Mouse (Mus musculus) liver, embryonic 11.5 days (tissue): ENCODE measurements around the gene BC030867. TPM values are rescaled to one million over a fixed set of nuclear protein-coding genes. Genes with fewer than 3 reads are reported as not detected.
A peak's percentile ranks its signal among the peaks of the same experiment; 100 is the strongest.

Source experiments
- ATAC-seq: fragments of 200-750 bp; cut with Nextera tagmentation; replicated peaks from 2 replicates; pipeline ENCODE4 v1.8.0; 2017; ENCODE audit warnings: moderate number of reproducible peaks, mild to moderate bottlenecking, moderate TSS enrichment, moderate library complexity; ENCODE audit not compliant: low FRiP score
- DNase-seq: peaks from one replicate; pipeline ENCODE4 v3.0.0-alpha.2; 2017; ENCODE audit warnings: low spot score
- H3K27ac ChIP-seq: fragments of 300-500 bp; sonication (generic); 2 replicates; pipeline ENCODE4 v1.5.1; 2014; ENCODE audit warnings: mild to moderate bottlenecking, low read depth, low read length, control low read depth
- H3K27me3 ChIP-seq: fragments of 300-500 bp; sonication (generic); replicated peaks from 2 replicates; pipeline ENCODE4 v1.6.1; 2014; ENCODE audit warnings: low read length, mixed read lengths; ENCODE audit not compliant: control insufficient read depth, insufficient read depth
- H3K36me3 ChIP-seq: fragments of 300-500 bp; sonication (generic); 2 replicates; pipeline ENCODE4 v1.6.1; 2014; ENCODE audit warnings: mild to moderate bottlenecking, low read length, moderate library complexity, mixed read lengths; ENCODE audit not compliant: control insufficient read depth, insufficient read depth
- H3K4me1 ChIP-seq: fragments of 300-500 bp; sonication (generic); replicated peaks from 2 replicates; pipeline ENCODE4 v1.6.1; 2014; ENCODE audit warnings: low read length, mixed read lengths; ENCODE audit not compliant: control insufficient read depth, insufficient read depth
- H3K4me2 ChIP-seq: fragments of 300-500 bp; sonication (generic); 2 replicates; pipeline ENCODE4 v1.6.1; 2014; ENCODE audit warnings: mild to moderate bottlenecking, control low read depth, moderate library complexity
- H3K4me3 ChIP-seq: fragments of 300-500 bp; sonication (generic); 2 replicates; pipeline ENCODE4 v1.5.1; 2014; ENCODE audit warnings: low read depth, low read length, control low read depth
- H3K9ac ChIP-seq: fragments of 300-500 bp; sonication (generic); 2 replicates; pipeline ENCODE4 v1.6.1; 2014; ENCODE audit warnings: low read depth, low read length, control low read depth
- H3K9me3 ChIP-seq: fragments of 300-500 bp; sonication (generic); 2 replicates; pipeline ENCODE4 v1.6.1; 2016; ENCODE audit warnings: low read length, inconsistent platforms, mixed read lengths; ENCODE audit not compliant: control insufficient read depth
- WGBS: fragments of 180-500 bp; shearing (Covaris S2); extraction: QIAGEN DNeasy Blood & Tissue Kit; methylation state at CpG from one replicate; pipeline ENCODE4 v1.1.7; 2014; 5-methylcytosine and 5-hydroxymethylcytosine counted together
- polyA plus RNA-seq: library from polyadenylated mRNA; unstranded; fragments of >200 nt; fragmentation: Nextera tagmentation; extraction: Ambion mirVana; gene quantifications from 2 replicates; pipeline ENCODE4 v1.2.1, GENCODE M21; 2014

Gene BC030867
- polyA plus RNA-seq, 1 experiment from 2014 or later = 28.2 TPM

DNA sequence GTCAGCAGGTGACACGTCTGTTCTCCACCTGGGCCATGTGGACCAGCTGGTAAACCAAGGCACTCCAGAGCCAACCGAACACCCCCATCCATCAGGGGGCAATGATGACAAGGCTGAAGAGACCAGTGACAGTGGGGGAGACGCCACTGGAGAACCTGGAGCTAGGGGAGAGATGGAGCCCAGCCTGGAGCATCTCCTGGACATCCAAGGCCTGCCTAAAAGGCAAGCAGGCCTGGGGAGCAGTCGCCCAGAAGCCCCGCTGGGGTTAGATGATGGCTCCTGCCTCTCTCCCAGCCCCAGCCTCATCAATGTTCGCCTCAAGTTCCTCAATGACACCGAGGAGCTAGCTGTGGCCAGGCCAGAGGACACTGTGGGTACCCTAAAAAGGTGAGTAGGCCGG lies 38.8 kb downstream of the BC030867 start:
- no peak overlapping the region for H3K4me3 ChIP-seq

DNA sequence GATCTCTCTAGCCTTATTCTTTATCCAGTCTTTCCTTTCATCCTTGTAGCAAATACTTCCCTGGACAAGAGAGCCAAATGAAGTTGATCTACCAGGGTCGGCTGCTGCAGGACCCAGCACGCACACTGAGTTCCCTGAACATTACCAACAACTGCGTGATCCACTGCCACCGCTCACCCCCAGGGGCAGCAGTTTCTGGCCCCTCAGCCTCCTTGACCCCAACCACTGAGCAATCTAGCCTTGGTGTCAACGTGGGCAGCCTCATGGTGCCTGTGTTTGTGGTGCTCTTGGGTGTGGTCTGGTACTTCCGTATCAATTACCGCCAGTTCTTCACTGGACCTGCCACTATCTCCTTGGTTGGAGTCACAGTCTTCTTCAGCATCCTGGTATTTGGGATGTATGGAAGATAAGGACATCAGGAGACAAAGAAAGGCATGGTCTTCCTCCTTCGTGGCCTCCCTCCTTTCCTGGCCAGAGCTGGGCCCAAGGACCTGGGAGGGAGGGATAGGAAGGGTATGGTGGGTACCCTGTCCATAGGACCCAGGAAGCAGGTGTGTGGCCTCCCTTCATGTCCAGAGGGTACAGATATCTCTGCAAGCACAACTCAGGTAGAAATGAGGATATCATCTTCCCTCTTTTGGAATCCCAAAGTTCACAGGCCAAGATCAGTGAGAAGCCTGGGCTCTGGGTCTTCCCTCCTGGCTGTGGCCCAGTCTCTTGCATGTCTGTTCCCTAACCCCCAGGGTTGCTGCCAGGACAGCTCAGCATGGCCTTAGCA lies 39.5 kb downstream of the BC030867 start:
- WGBS = 85% methylated on average over 8 of the region's 8 CpGs
- H3K4me1 ChIP-seq = peaks cover 12% of the 10 kb centered on the region
- no peaks in the 10 kb centered on the region for H3K9me3 ChIP-seq
- H3K9ac ChIP-seq = no peak overlapping the region
- no peak for DNase-seq
- 0 out of 2 replicates have a peak overlapping the region, but pooled peaks have one; percentile 8 for H3K4me3 ChIP-seq
- no peak overlapping the region for H3K27ac ChIP-seq
- no peak for ATAC-seq
- H3K4me2 ChIP-seq = no peak overlapping the region
- peaks cover 37% of the 10 kb centered on the region for H3K36me3 ChIP-seq
- no peaks in the 10 kb centered on the region for H3K27me3 ChIP-seq

More for the DNA sequence above, 38.8 kb downstream of the BC030867 start:
- no peaks in the 10 kb centered on the region for H3K27me3 ChIP-seq
- no peaks in the 10 kb centered on the region for H3K9me3 ChIP-seq
- H3K4me1 ChIP-seq = peaks cover 12% of the 10 kb centered on the region
- peaks cover 30% of the 10 kb centered on the region for H3K36me3 ChIP-seq
- WGBS = 89% methylated on average over 8 of the region's 8 CpGs
- DNase-seq (no peak), ATAC-seq (no peak)
- no peak overlapping the region for H3K4me2 ChIP-seq
- no peak overlapping the region for H3K9ac ChIP-seq
- no peak overlapping the region for H3K27ac ChIP-seq

DNA sequence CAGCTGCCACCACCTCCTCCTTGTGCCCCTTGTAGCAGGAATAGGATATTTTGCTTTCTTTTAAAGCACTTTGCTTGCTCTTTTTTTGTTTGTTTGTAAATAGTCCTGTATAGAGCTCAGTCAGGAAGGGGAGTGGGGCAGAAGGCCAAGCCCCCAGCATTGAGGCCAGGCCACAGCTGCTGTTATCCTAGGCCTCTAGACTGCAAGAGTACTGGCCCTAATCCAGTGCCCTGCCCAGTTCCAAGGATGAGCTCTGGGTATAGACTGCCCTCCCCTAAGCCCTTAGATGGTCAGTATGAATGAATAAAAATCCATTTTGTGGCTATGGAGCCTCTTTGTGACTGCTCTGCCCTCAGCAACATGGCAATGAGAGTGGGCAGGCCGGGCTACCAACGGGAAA lies 40.2 kb downstream of the BC030867 start:
- Histone ChIP-seq H3K27ac (peak overlapping the region; percentile 34; the same call in 1 of the 2 replicates), H3K4me3 (no peak overlapping the region), H3K4me2 (no peak overlapping the region), H3K36me3 (peaks cover 40% of the 10 kb centered on the region), H3K9me3 (no peaks in the 10 kb centered on the region), H3K27me3 (no peaks in the 10 kb centered on the region), H3K4me1 (peaks cover 12% of the 10 kb centered on the region), H3K9ac (no peak overlapping the region)
- no peak for DNase-seq
- 88% methylated on average over 2 of the region's 2 CpGs for WGBS
- no peak for ATAC-seq

DNA sequence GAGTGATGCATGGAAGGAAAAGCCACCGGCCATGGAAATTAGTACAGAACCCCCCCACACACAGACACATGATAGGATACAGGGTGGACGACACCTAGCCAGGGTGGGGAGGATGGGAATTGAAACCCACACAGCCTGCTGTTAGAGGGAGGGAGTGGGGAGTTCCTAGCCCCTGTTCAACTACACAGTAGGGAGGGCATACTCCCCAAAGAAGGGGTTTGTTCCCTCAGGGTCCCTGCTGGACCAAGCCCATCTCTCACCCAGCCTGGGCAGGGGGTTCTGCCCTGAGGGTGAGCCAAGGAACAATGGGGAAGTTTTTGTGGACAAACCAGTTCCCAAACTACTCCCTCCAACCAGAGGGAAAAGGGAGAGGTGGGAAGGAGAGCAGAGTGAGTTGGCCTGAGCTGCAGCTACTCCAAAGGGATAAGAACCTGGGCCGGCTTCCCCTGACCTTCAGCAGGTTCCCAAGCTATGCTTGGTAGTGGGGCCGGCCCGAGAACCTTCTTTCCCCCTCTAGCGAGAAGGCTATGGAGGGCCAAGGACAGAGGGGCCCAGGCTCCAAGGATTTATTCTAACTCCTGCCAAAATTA lies 40.9 kb downstream of the BC030867 start:
- Histone ChIP-seq H3K9ac (no peak overlapping the region), H3K36me3 (peaks cover 43% of the 10 kb centered on the region), H3K27ac (no peak overlapping the region), H3K9me3 (no peaks in the 10 kb centered on the region), H3K4me2 (no peak overlapping the region), H3K4me3 (no peak overlapping the region), H3K4me1 (peaks cover 16% of the 10 kb centered on the region), H3K27me3 (no peaks in the 10 kb centered on the region)
- ATAC-seq = no peak
- WGBS = 70% methylated on average over 6 of the region's 6 CpGs
- DNase-seq = no peak

DNA sequence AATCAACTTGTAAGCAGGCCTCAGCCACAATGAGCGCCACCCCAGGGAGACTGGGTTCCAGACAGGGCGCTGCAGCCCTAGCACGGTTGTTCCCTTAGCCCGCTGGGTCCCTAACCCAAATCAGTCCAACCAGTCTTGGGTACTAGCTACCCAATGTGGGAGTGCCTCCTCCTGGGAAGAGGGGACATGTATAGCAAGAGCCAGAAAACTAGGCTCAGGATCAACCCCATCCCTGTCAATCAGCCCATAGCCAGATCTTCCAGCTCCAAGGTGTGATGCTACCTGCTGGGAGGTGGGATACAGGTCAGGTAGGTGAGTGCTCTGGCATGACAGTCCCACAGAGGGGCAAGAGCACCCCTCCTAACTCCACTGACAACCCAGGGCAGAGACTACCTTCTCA lies 41.5 kb downstream of the BC030867 start:
- ATAC-seq (no peak), DNase-seq (no peak)
- WGBS = 88% methylated on average over 4 of the region's 4 CpGs
- Histone ChIP-seq H3K4me1 (peaks cover 21% of the 10 kb centered on the region), H3K27ac (no peak overlapping the region), H3K9ac (no peak overlapping the region), H3K4me2 (no peak overlapping the region), H3K4me3 (no peak overlapping the region), H3K36me3 (peaks cover 43% of the 10 kb centered on the region), H3K27me3 (no peaks in the 10 kb centered on the region), H3K9me3 (no peaks in the 10 kb centered on the region)

- Histone ChIP-seq H3K9ac (no peak overlapping the region), H3K27me3 (no peaks in the 10 kb centered on the region), H3K4me3 (no peak overlapping the region), H3K9me3 (no peaks in the 10 kb centered on the region), H3K36me3 (peaks cover 43% of the 10 kb centered on the region), H3K4me1 (peaks cover 18% of the 10 kb centered on the region), H3K4me2 (no peak overlapping the region), H3K27ac (no peak overlapping the region)
- 87% methylated on average over 11 of the region's 11 CpGs for WGBS
- DNase-seq (no peak), ATAC-seq (no peak)
Measured at GRCm38 (mm10) chr11:102291051-102291535, 42.4 kb downstream of the BC030867 start.

DNA sequence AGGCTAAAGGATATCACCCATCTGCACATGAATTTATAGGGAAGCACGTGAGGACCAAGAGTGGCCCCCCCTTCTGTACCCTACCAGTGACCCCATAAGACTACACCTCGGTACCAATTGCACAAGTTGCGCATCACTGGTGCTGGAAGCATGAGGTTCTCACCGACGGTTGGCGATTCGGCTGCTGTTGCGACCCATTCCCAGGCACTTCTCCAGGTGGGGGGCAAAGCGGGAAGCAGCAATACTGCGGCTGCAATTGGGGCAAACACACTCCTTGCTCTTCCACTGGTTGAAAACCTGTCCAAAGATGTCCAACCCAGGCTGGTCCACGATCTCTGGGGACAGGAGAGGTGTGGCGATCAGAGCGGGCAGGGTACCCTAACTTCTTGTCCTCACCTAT lies 45.3 kb downstream of the BC030867 start:
- H3K4me2 ChIP-seq = no peak overlapping the region; the same call in 1 of the 2 replicates
- ATAC-seq = no peak
- no peak for DNase-seq
- H3K36me3 ChIP-seq = peaks cover 31% of the 10 kb centered on the region
- peaks cover 20% of the 10 kb centered on the region for H3K4me1 ChIP-seq
- H3K27me3 ChIP-seq = no peaks in the 10 kb centered on the region
- no peak overlapping the region for H3K9ac ChIP-seq
- no peak overlapping the region; the same call in 1 of the 2 replicates for H3K4me3 ChIP-seq
- H3K27ac ChIP-seq = no peak overlapping the region
- 94% methylated on average over 13 of the region's 13 CpGs for WGBS
- H3K9me3 ChIP-seq = no peaks in the 10 kb centered on the region

- no peaks in the 10 kb centered on the region for H3K9me3 ChIP-seq
- H3K36me3 ChIP-seq = peaks cover 31% of the 10 kb centered on the region
- no peak overlapping the region; the same call in 1 of the 2 replicates for H3K4me2 ChIP-seq
- peaks cover 20% of the 10 kb centered on the region for H3K4me1 ChIP-seq
- WGBS = 79% methylated on average over 5 of the region's 5 CpGs
- DNase-seq = no peak
- H3K27me3 ChIP-seq = no peaks in the 10 kb centered on the region
- no peak for ATAC-seq
- peak overlapping the region; percentile 100; the same call in 1 of the 2 replicates for H3K27ac ChIP-seq
- H3K9ac ChIP-seq = 0 out of 2 replicates have a peak overlapping the region, but pooled peaks have one; percentile 67
- H3K4me3 ChIP-seq = peak overlapping the region; percentile 77; the same call in 1 of the 2 replicates
Measured at GRCm38 (mm10) chr11:102294416-102294815, 45.7 kb downstream of the BC030867 start.
